In the genomic region with DNA sequence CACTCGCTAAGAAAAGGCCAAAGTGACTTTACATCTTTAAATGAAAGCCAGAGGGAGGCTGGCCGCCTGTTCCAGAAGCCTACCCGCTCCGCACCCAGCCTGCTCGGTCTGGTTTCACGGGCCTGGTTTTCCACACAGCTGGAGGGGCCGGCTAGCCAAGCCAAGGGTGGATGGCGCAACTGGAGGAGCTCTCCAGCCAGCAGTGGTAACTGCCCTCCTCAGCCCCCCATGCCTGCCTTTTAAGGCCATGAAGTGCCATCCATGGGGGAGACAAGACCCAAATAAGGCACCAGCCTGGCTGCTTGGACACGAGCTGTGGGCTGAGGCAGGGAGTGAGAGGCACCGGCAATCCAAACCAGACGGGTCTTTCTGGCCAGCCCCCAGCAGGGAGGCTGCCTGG, we compare ENCODE assay signal across 8 mouse cellular contexts. TPM values are rescaled to one million over a fixed set of nuclear protein-coding genes. Genes with fewer than 3 reads are reported as not detected.
ATAC-seq lines count a peak whose summit lies in the region.
"Had no signal": no experiment of that assay in that cellular context is flagged by ENCODE, and none has a peak within 500 bp of the region (broad histone marks: within the 10 kb centered on the region; RNA-seq: fewer than 3 reads in every experiment).

No protein-coding gene starts in this region.

- no peaks in the 10 kb centered on the region for H3K36me3 ChIP-seq in hindbrain, embryonic 12.5 days
- H3K36me3 ChIP-seq in hindbrain, embryonic 16.5 days (ENCODE audit: control insufficient read depth, insufficient read depth, low read length) = no peaks in the 10 kb centered on the region
- no peaks in the 10 kb centered on the region for H3K36me3 ChIP-seq in intestine, embryonic 15.5 days
- H3K36me3 ChIP-seq in limb, embryonic 13.5 days = peaks cover 3% of the 10 kb centered on the region; the same call in 1 of the 2 replicates
- H3K36me3 ChIP-seq in stomach, embryonic 15.5 days = 0 out of 2 replicates have a peak, but pooled peaks cover 4% of the 10 kb centered on the region
- H3K36me3 ChIP-seq in forebrain, embryonic 13.5 days (ENCODE audit: poor library complexity, severe bottlenecking) = no peaks in the 10 kb centered on the region
- H3K36me3 ChIP-seq: liver, embryonic 15.5 days had no signal

- H3K27ac ChIP-seq in hindbrain, embryonic 12.5 days = no peak overlapping the region
- no peak overlapping the region for H3K27ac ChIP-seq in hindbrain, embryonic 16.5 days (ENCODE audit: low read depth, low read length)
- H3K27ac ChIP-seq in intestine, embryonic 15.5 days = peak overlapping the region; percentile 54; the same call in 1 of the 2 replicates
- peak overlapping the region; percentile 8; the same call in 1 of the 2 replicates for H3K27ac ChIP-seq in limb, embryonic 13.5 days
- H3K27ac ChIP-seq in stomach, embryonic 15.5 days = peak overlapping the region; percentile 46; the same call in 1 of the 2 replicates
- no peak overlapping the region for H3K27ac ChIP-seq in forebrain, embryonic 13.5 days
- H3K27ac ChIP-seq: liver, embryonic 15.5 days had no signal

- ATAC-seq in hindbrain, embryonic 12.5 days (ENCODE audit: low FRiP score) = no peak
- no peak for ATAC-seq in hindbrain, embryonic 16.5 days
- peak; percentile 17; the same call in 1 of the 2 replicates for ATAC-seq in intestine, embryonic 15.5 days
- ATAC-seq in limb, embryonic 13.5 days (ENCODE audit: low FRiP score, low read depth) = no peak
- peak; percentile 21; the same call in 1 of the 2 replicates for ATAC-seq in stomach, embryonic 15.5 days (ENCODE audit: insufficient read depth, low FRiP score, low read depth)
- no peak for ATAC-seq in frontal cortex, adult (ENCODE audit: low TSS enrichment)
- no peak for ATAC-seq in forebrain, embryonic 13.5 days

- H3K27me3 ChIP-seq in hindbrain, embryonic 12.5 days = peaks cover 5% of the 10 kb centered on the region
- no peaks in the 10 kb centered on the region for H3K27me3 ChIP-seq in hindbrain, embryonic 16.5 days (replicated peaks; ENCODE audit: control insufficient read depth, insufficient read depth, low read length)
- no peaks in the 10 kb centered on the region for H3K27me3 ChIP-seq in intestine, embryonic 15.5 days (replicated peaks)
- no peaks in the 10 kb centered on the region for H3K27me3 ChIP-seq in limb, embryonic 13.5 days
- H3K27me3 ChIP-seq in stomach, embryonic 15.5 days (replicated peaks) = no peaks in the 10 kb centered on the region
- no peaks in the 10 kb centered on the region for H3K27me3 ChIP-seq in forebrain, embryonic 13.5 days
- H3K27me3 ChIP-seq: liver, embryonic 15.5 days had no signal

- H3K9ac ChIP-seq in hindbrain, embryonic 12.5 days = 0 out of 2 replicates have a peak overlapping the region, but pooled peaks have one; percentile 27
- H3K9ac ChIP-seq in hindbrain, embryonic 16.5 days (ENCODE audit: low read depth, low read length) = no peak overlapping the region
- no peak overlapping the region for H3K9ac ChIP-seq in intestine, embryonic 15.5 days
- H3K9ac ChIP-seq in limb, embryonic 13.5 days = no peak overlapping the region
- no peak overlapping the region for H3K9ac ChIP-seq in stomach, embryonic 15.5 days
- H3K9ac ChIP-seq in forebrain, embryonic 13.5 days = no peak overlapping the region
- H3K9ac ChIP-seq: liver, embryonic 15.5 days had no signal

- H3K4me3 ChIP-seq in hindbrain, embryonic 12.5 days = no peak overlapping the region
- H3K4me3 ChIP-seq in hindbrain, embryonic 16.5 days (ENCODE audit: low read length) = no peak overlapping the region
- H3K4me3 ChIP-seq in intestine, embryonic 15.5 days (replicated peaks) = peak overlapping the region; percentile 11; the same call in 1 of the 2 replicates
- no peak overlapping the region for H3K4me3 ChIP-seq in limb, embryonic 13.5 days
- no peak overlapping the region for H3K4me3 ChIP-seq in stomach, embryonic 15.5 days (replicated peaks)
- H3K4me3 ChIP-seq in forebrain, embryonic 13.5 days = no peak overlapping the region
- H3K4me3 ChIP-seq: liver, embryonic 15.5 days had no signal

- no peaks in the 10 kb centered on the region for H3K9me3 ChIP-seq in hindbrain, embryonic 12.5 days (replicated peaks)
- H3K9me3 ChIP-seq in hindbrain, embryonic 16.5 days (ENCODE audit: control insufficient read depth, low read length) = no peaks in the 10 kb centered on the region
- H3K9me3 ChIP-seq in intestine, embryonic 15.5 days = no peaks in the 10 kb centered on the region
- H3K9me3 ChIP-seq in limb, embryonic 13.5 days = no peaks in the 10 kb centered on the region
- no peaks in the 10 kb centered on the region for H3K9me3 ChIP-seq in stomach, embryonic 15.5 days
- H3K9me3 ChIP-seq in forebrain, embryonic 13.5 days (replicated peaks) = no peaks in the 10 kb centered on the region
- H3K9me3 ChIP-seq: liver, embryonic 15.5 days had no signal

- WGBS in hindbrain, embryonic 12.5 days = 80% methylated on average over 11 of the region's 11 CpGs
- 79% methylated on average over 11 of the region's 11 CpGs for WGBS in hindbrain, embryonic 16.5 days
- WGBS in intestine, embryonic 15.5 days = 73% methylated on average over 11 of the region's 11 CpGs
- 53% methylated on average over 11 of the region's 11 CpGs for WGBS in limb, embryonic 13.5 days
- 79% methylated on average over 11 of the region's 11 CpGs for WGBS in stomach, embryonic 15.5 days
- WGBS in forebrain, embryonic 13.5 days = 88% methylated on average over 11 of the region's 11 CpGs

- H3K4me1 ChIP-seq in hindbrain, embryonic 12.5 days = peaks cover 15% of the 10 kb centered on the region
- H3K4me1 ChIP-seq in hindbrain, embryonic 16.5 days (ENCODE audit: control insufficient read depth, insufficient read depth, low read depth, low read length) = peaks cover 7% of the 10 kb centered on the region
- peaks cover 25% of the 10 kb centered on the region for H3K4me1 ChIP-seq in intestine, embryonic 15.5 days (replicated peaks)
- H3K4me1 ChIP-seq in limb, embryonic 13.5 days = peaks cover 18% of the 10 kb centered on the region
- H3K4me1 ChIP-seq in stomach, embryonic 15.5 days = peaks cover 20% of the 10 kb centered on the region
- H3K4me1 ChIP-seq in forebrain, embryonic 13.5 days = peaks cover 8% of the 10 kb centered on the region

- H3K4me2 ChIP-seq in hindbrain, embryonic 12.5 days (replicated peaks) = no peak overlapping the region
- no peak overlapping the region for H3K4me2 ChIP-seq in hindbrain, embryonic 16.5 days (ENCODE audit: low read length)
- no peak overlapping the region for H3K4me2 ChIP-seq in intestine, embryonic 15.5 days (replicated peaks)
- H3K4me2 ChIP-seq in limb, embryonic 13.5 days (replicated peaks) = no peak overlapping the region
- H3K4me2 ChIP-seq in stomach, embryonic 15.5 days = no peak overlapping the region
- no peak overlapping the region for H3K4me2 ChIP-seq in forebrain, embryonic 13.5 days
- H3K4me2 ChIP-seq: liver, embryonic 15.5 days had no signal

RNA-seq across cellular contexts. Expression of a gene that starts 16.1 kb away (rescaled TPM):
- 17.7 and 21.9 TPM in 2 replicates for polyA plus RNA-seq in hindbrain, embryonic 12.5 days (2016; fragmentation: Nextera tagmentation; extraction: Ambion mirVana)
- polyA plus RNA-seq in hindbrain, embryonic 16.5 days (2015; fragmentation: Nextera tagmentation; extraction: Ambion mirVana) = 15.8 and 18.2 TPM in 2 replicates
- 94.4 and 105 TPM in 2 replicates for polyA plus RNA-seq in intestine, embryonic 15.5 days (2015; fragmentation: Nextera tagmentation; extraction: Ambion mirVana)
- 28.9 and 29.1 TPM in 2 replicates for polyA plus RNA-seq in limb, embryonic 13.5 days (2015; fragmentation: Nextera tagmentation; extraction: Ambion mirVana)
- polyA plus RNA-seq in stomach, embryonic 15.5 days (2015; fragmentation: Nextera tagmentation; extraction: Ambion mirVana) = 64.2 and 77.2 TPM in 2 replicates
- 14.9 and 18.8 TPM in 2 replicates for polyA plus RNA-seq in forebrain, embryonic 13.5 days (2015; fragmentation: Nextera tagmentation; extraction: Ambion mirVana)

RNA-seq across cellular contexts. Expression of a gene that starts 36.8 kb away (rescaled TPM):
- 823 and 828 TPM in 2 replicates for polyA plus RNA-seq in hindbrain, embryonic 12.5 days (2016; fragmentation: Nextera tagmentation; extraction: Ambion mirVana)
- polyA plus RNA-seq in hindbrain, embryonic 16.5 days (2015; fragmentation: Nextera tagmentation; extraction: Ambion mirVana) = 520 and 571 TPM in 2 replicates
- 571 and 594 TPM in 2 replicates for polyA plus RNA-seq in intestine, embryonic 15.5 days (2015; fragmentation: Nextera tagmentation; extraction: Ambion mirVana)
- 920 and 938 TPM in 2 replicates for polyA plus RNA-seq in limb, embryonic 13.5 days (2015; fragmentation: Nextera tagmentation; extraction: Ambion mirVana)
- polyA plus RNA-seq in stomach, embryonic 15.5 days (2015; fragmentation: Nextera tagmentation; extraction: Ambion mirVana) = 605 and 630 TPM in 2 replicates
- polyA plus RNA-seq in forebrain, embryonic 13.5 days (2015; fragmentation: Nextera tagmentation; extraction: Ambion mirVana) = 808 and 853 TPM in 2 replicates

RNA-seq across cellular contexts. Expression of a gene that starts 37.2 kb away (rescaled TPM):
- 27.0 and 28.9 TPM in 2 replicates for polyA plus RNA-seq in hindbrain, embryonic 12.5 days (2016; fragmentation: Nextera tagmentation; extraction: Ambion mirVana)
- polyA plus RNA-seq in hindbrain, embryonic 16.5 days (2015; fragmentation: Nextera tagmentation; extraction: Ambion mirVana) = 43.3 and 45.0 TPM in 2 replicates
- 27.5 and 30.0 TPM in 2 replicates for polyA plus RNA-seq in intestine, embryonic 15.5 days (2015; fragmentation: Nextera tagmentation; extraction: Ambion mirVana)
- 25.1 and 25.9 TPM in 2 replicates for polyA plus RNA-seq in limb, embryonic 13.5 days (2015; fragmentation: Nextera tagmentation; extraction: Ambion mirVana)
- 27.0 and 28.4 TPM in 2 replicates for polyA plus RNA-seq in stomach, embryonic 15.5 days (2015; fragmentation: Nextera tagmentation; extraction: Ambion mirVana)
- 25.8 and 26.3 TPM in 2 replicates for polyA plus RNA-seq in forebrain, embryonic 13.5 days (2015; fragmentation: Nextera tagmentation; extraction: Ambion mirVana)

Comparison
In these comparisons a context has a peak if more than half of its experiments do, and no peak if none do; other contexts are left out.
1. ATAC-seq: peak in intestine, embryonic 15.5 days (single experiment) and stomach, embryonic 15.5 days (single experiment); none in hindbrain, embryonic 12.5 days (single experiment), hindbrain, embryonic 16.5 days (single experiment), limb, embryonic 13.5 days (single experiment), frontal cortex, adult (single experiment) and forebrain, embryonic 13.5 days (single experiment).
2. H3K27ac ChIP-seq: peak in intestine, embryonic 15.5 days (single experiment), limb, embryonic 13.5 days (single experiment) and stomach, embryonic 15.5 days (single experiment); none in hindbrain, embryonic 12.5 days (single experiment), hindbrain, embryonic 16.5 days (single experiment) and forebrain, embryonic 13.5 days (single experiment).